Mouse (Mus musculus) stomach, embryonic 16.5 days (tissue): ENCODE measurements around the gene Slc4a11. TPM values are rescaled to one million over a fixed set of nuclear protein-coding genes. Genes with fewer than 3 reads are reported as not detected.
A peak's percentile ranks its signal among the peaks of the same experiment; 100 is the strongest.

ENCODE experiments used
- ATAC-seq: fragments of 200-750 bp; cut with Nextera tagmentation; 2 replicates; pipeline ENCODE4 v1.8.0; 2017; ENCODE audit warnings: moderate number of reproducible peaks, moderate TSS enrichment; ENCODE audit not compliant: insufficient read depth, low FRiP score
- H3K27ac ChIP-seq: fragments of 300-500 bp; sonication (generic); 2 replicates; pipeline ENCODE4 v1.5.1; 2014; ENCODE audit warnings: low read length
- H3K27me3 ChIP-seq: fragments of 300-500 bp; sonication (generic); 2 replicates; pipeline ENCODE4 v1.6.1; 2014; ENCODE audit warnings: low read length, control low read depth, mixed read lengths; ENCODE audit not compliant: control insufficient read depth, insufficient read depth
- H3K36me3 ChIP-seq: fragments of 300-500 bp; sonication (generic); 2 replicates; pipeline ENCODE4 v1.6.1; 2014; ENCODE audit warnings: low read length; ENCODE audit not compliant: control insufficient read depth, insufficient read depth
- H3K4me1 ChIP-seq: fragments of 300-500 bp; sonication (generic); 2 replicates; pipeline ENCODE4 v1.6.1; 2014; ENCODE audit warnings: low read length, control low read depth, mixed read lengths; ENCODE audit not compliant: control insufficient read depth, insufficient read depth
- H3K4me2 ChIP-seq: fragments of 300-500 bp; sonication (generic); 2 replicates; pipeline ENCODE4 v1.6.1; 2014; ENCODE audit warnings: low read depth, low read length, mixed read lengths
- H3K4me3 ChIP-seq: fragments of 300-500 bp; sonication (generic); replicated peaks from 2 replicates; pipeline ENCODE4 v1.5.1; 2014; ENCODE audit warnings: mild to moderate bottlenecking, low read length
- H3K9ac ChIP-seq: fragments of 300-500 bp; sonication (generic); 2 replicates; pipeline ENCODE4 v1.6.1; 2014; ENCODE audit warnings: low read length
- H3K9me3 ChIP-seq: fragments of 300-500 bp; sonication (generic); replicated peaks from 2 replicates; pipeline ENCODE4 v1.6.1; 2016; ENCODE audit warnings: low read length, control low read depth; ENCODE audit not compliant: control insufficient read depth
- WGBS: fragments of 180-500 bp; shearing (Covaris S2); extraction: QIAGEN DNeasy Blood & Tissue Kit; methylation state at CpG from one replicate; pipeline ENCODE4 v1.1.7; 2014; 5-methylcytosine and 5-hydroxymethylcytosine counted together
- polyA plus RNA-seq: library from polyadenylated mRNA; unstranded; fragments of >200 nt; fragmentation: Nextera tagmentation; extraction: Ambion mirVana; gene quantifications from 2 replicates; pipeline ENCODE4 v1.2.1, GENCODE M21; 2015

The Slc4a11 gene
- polyA plus RNA-seq, 1 experiment from 2014 or later, result 0.70 TPM

- 3% methylated on average over 38 of the region's 40 CpGs for WGBS
- Histone ChIP-seq H3K36me3 (no peaks in the 10 kb centered on the region), H3K9ac (peak within 1 kb of the TSS; percentile 77), H3K27ac (no peak within 1 kb of the TSS), H3K27me3 (no peaks in the 10 kb centered on the region), H3K4me3 (peak within 1 kb of the TSS; percentile 73), H3K4me2 (peak within 1 kb of the TSS; percentile 96), H3K4me1 (peaks cover 6% of the 10 kb centered on the region), H3K9me3 (no peaks in the 10 kb centered on the region)
- peak; percentile 94 for ATAC-seq
Measured at GRCm38 (mm10) chr2:130642684-130643369, 54.5 kb downstream of the Slc4a11 start, which contains the start of gene Lzts3. Gene Lzts3, minus strand, starts transcription at chr2:130642803.

GRCm38 (mm10) chr2:130642197-130642660, 55.1 kb downstream of the Slc4a11 start:
- Histone ChIP-seq H3K36me3 (no peaks in the 10 kb centered on the region), H3K4me2 (peak overlapping the region; percentile 96), H3K4me1 (peaks cover 6% of the 10 kb centered on the region), H3K9me3 (no peaks in the 10 kb centered on the region), H3K27me3 (no peaks in the 10 kb centered on the region), H3K27ac (no peak overlapping the region), H3K4me3 (peak overlapping the region; percentile 73), H3K9ac (peak overlapping the region; percentile 77)
- WGBS, result 1% methylated on average over 15 of the region's 27 CpGs
- peak; percentile 3; the same call in 1 of the 2 replicates for ATAC-seq

DNA sequence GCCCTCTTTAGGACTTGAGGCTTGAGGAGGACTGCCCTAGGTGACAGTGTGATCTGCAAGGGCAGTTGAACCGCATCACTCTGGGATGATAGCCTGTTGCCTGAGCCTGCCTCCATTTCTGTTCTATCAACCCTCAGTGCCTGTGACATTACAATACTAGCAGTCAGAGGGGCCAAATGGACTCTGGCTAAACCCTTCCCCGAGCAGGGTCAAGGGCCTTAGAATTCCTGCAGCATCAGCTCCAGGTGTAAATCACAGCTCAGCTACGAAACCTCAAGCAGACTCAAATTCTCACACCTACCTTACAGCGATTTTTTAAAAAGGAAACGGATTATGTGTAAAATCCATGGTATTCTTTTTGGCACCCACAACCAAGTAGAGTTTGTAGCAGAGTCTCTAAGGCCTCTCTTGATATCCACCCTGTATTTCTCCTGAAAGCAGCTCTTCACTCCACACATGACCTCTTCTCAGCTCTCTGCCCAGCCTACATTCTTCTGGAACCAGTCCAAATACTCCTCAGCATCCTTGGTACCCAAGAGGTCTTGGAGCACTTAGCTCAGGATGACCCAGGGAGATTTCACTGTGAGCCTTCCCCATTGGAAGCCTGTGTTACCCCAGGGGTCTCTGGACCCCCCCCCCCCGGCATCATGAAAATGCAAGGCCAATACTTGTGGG, 55.8 kb downstream of the Slc4a11 start:
- Histone ChIP-seq H3K4me1 (peaks cover 6% of the 10 kb centered on the region), H3K27ac (no peak overlapping the region), H3K9ac (0 out of 2 replicates have a peak overlapping the region, but pooled peaks have one; percentile 19), H3K4me2 (peak overlapping the region; percentile 96), H3K27me3 (0 out of 2 replicates have a peak, but pooled peaks cover 3% of the 10 kb centered on the region), H3K4me3 (peak overlapping the region; percentile 73; the same call in 1 of the 2 replicates), H3K36me3 (no peaks in the 10 kb centered on the region), H3K9me3 (no peaks in the 10 kb centered on the region)
- WGBS, result 55% methylated on average over 6 of the region's 6 CpGs
- ATAC-seq, result no peak

DNA sequence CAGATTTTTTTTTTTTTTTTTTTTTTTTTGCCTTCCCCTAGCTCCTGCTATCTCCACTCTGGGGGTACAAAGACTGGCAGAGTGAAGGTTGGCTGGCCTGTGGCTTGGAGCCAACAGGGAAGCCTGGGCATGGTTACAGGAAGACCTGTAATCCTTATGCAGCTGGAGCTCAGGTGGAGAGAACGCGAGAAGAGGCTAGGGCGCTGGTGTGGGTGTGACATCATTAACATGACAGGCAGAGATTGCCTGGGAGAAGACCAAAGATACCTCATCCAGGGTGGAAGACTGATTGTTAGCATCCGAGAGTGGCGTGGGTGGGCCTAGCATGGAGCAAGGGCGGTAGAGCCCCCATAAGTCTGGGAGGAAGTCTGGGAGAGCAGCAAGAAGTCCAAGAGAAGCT, 58.0 kb downstream of the Slc4a11 start:
- 71% methylated on average over 6 of the region's 6 CpGs for WGBS
- Histone ChIP-seq H3K9me3 (no peaks in the 10 kb centered on the region), H3K9ac (no peak overlapping the region), H3K4me1 (peaks cover 20% of the 10 kb centered on the region), H3K4me2 (no peak overlapping the region), H3K27ac (peak overlapping the region; percentile 74), H3K36me3 (no peaks in the 10 kb centered on the region), H3K27me3 (peaks cover 12% of the 10 kb centered on the region), H3K4me3 (no peak overlapping the region)
- ATAC-seq, result no peak

- Histone ChIP-seq H3K4me2 (peak overlapping the region; percentile 30), H3K36me3 (no peaks in the 10 kb centered on the region), H3K9me3 (no peaks in the 10 kb centered on the region), H3K27ac (peak overlapping the region; percentile 74), H3K9ac (peak overlapping the region; percentile 54), H3K4me1 (peaks cover 20% of the 10 kb centered on the region), H3K27me3 (peaks cover 17% of the 10 kb centered on the region), H3K4me3 (peak overlapping the region; percentile 31)
- ATAC-seq, result peak; percentile 65
- 33% methylated on average over 16 of the region's 16 CpGs for WGBS
Measured at GRCm38 (mm10) chr2:130638101-130638611, 59.2 kb downstream of the Slc4a11 start.

DNA sequence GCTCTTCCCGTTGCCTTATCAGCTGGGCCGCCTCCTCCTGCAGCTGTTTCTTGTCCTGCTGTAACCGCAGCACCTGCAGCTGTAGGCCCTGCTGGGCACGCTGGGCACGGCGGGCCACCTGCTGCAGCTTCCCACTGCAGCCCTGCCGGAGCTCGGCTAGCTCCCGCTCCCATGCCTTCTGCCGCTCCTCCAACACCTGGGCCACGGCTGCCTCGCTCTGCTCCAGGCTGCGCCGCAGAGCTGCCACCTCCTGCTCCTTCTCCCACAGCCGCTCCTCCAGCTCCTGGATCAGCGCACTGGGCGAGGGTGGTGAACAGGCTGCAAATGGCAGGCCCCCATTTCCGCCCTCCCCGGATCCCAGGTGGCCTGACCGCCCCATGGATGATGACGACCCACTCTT, 61.5 kb downstream of the Slc4a11 start:
- Histone ChIP-seq H3K4me3 (no peak overlapping the region), H3K27ac (no peak overlapping the region), H3K36me3 (no peaks in the 10 kb centered on the region), H3K9me3 (no peaks in the 10 kb centered on the region), H3K4me2 (peak overlapping the region; percentile 76), H3K27me3 (peaks cover 17% of the 10 kb centered on the region), H3K9ac (0 out of 2 replicates have a peak overlapping the region, but pooled peaks have one; percentile 20), H3K4me1 (peaks cover 15% of the 10 kb centered on the region; the same call in 1 of the 2 replicates)
- no peak for ATAC-seq
- 37% methylated on average over 21 of the region's 21 CpGs for WGBS

- no peaks in the 10 kb centered on the region for H3K36me3 ChIP-seq
- 8% methylated on average over 38 of the region's 38 CpGs for WGBS
- peak overlapping the region; percentile 45 for H3K4me3 ChIP-seq
- H3K9ac ChIP-seq, result peak overlapping the region; percentile 70
- H3K4me1 ChIP-seq, result peaks cover 15% of the 10 kb centered on the region; the same call in 1 of the 2 replicates
- H3K27ac ChIP-seq, result no peak overlapping the region
- ATAC-seq, result peak; percentile 20; the same call in 1 of the 2 replicates
- peaks cover 17% of the 10 kb centered on the region for H3K27me3 ChIP-seq
- no peaks in the 10 kb centered on the region for H3K9me3 ChIP-seq
- peak overlapping the region; percentile 76 for H3K4me2 ChIP-seq
Measured at GRCm38 (mm10) chr2:130634739-130635411, 62.4 kb downstream of the Slc4a11 start.
